Mouse (Mus musculus): Measurements from ENCODE around the gene Pcyt1a. TPM values are rescaled to one million over a fixed set of nuclear protein-coding genes. Genes with fewer than 3 reads are reported as not detected.

Gene Pcyt1a
- 10 to 100 TPM; 73.1 to 78.1 TPM for total RNA-seq (2021)
- long read RNA-seq, experiment 1, full-length matches to known transcripts: 10 of 39 reads
- long read RNA-seq, experiment 1, partial matches to known transcripts: 4 of 39 reads
- long read RNA-seq, experiment 1, other reads (novel, unspliced or antisense): 25 of 39 reads
- long read RNA-seq, experiment 2, full-length matches to known transcripts: 3 of 7 reads
- long read RNA-seq, experiment 2, partial matches to known transcripts: 0 of 7 reads
- long read RNA-seq, experiment 2, other reads (novel, unspliced or antisense): 4 of 7 reads

DNA sequence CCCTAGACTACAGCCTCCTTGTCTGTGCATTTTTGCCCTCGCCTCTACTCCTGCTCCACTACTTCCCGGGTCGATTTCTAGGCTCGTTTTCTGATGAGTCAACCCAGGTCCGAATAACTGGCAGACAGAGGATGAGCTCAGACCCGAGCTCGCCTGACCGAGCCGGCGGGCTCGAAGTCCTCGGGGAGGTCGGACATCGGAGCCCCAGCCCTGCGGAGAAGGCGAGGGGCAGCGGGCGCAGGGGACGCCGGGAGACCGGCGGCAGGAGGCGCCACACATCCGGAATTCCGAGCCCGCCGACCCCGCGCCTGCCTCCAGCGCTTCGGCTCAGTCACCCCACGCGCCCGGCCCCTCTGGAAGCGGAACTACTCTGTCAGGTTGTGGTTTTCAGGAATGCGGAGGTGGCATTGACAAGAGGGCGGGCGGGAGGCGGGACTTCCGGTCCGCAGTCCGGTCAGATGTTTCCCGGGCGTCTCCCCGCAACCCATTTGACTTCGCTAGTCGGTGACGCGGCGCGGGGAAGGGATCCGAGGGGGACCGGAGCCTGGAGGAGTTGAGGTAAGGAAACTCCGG, at the start of gene Pcyt1a:
Gene Pcyt1a (plus strand): TSS at position 448 of the 573 bp plus-strand sequence.
- peak; percentile 93 for DNase-seq

DNA sequence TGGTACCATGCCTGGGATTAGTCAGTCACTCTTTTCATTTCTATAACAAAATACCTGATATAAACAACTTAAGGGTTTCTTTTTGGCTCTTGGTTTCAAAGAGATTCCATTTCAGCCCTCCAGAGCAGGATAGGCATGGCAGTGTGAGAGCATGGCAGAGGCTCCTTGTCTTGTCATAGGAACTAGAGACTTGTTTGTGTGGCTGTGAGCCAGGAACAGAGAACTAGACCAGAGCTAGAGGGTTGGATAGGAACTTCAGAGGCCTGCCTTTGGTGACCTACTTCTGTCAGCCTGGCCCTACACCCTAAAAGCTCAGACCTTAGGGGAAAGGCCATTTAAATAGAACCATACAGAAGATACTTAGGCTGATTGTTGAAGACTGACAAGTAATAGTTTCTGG, 47.8 kb upstream of the Pcyt1a start:
- DNase-seq: no peak

DNA sequence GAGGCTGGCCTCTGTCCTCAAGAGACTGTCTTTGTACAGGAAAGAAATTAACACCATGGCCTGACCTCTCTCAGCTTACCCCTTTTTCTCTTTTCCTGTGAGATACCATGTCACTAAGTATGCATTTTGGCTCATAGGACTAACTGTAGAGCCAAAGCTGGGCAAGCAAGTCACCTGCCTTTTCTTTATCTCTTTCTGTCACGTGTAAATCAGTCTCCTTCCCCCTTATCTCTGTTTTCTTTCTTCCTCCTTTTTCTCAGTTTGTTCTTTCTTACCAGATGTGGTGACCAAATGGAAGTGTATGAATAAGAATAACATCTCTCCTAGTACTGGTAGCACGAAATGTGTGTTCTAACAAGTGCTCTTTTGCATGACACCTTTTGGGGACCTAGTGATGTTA, 45.8 kb upstream of the Pcyt1a start:
- no peak for DNase-seq

DNA sequence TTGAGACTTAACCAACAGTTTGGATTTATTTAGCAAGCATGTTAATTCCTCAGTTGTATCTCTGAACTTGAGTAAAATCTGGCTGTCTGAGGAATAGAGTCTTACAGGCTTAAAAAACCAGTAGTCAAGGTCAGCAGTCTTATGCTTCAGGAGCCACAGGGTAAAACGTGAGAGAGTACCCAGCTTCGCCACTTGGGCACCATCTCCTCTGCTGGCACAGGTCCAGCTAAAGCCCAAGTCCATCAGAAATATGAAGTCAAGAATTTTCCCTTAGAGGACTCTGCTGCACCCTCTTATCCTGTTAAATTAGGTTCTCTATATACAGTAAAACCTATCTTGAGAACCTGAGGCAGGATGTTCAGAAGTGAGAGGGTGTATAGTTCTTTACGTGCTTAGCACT, 43.9 kb upstream of the Pcyt1a start:
- no peak for DNase-seq

DNA sequence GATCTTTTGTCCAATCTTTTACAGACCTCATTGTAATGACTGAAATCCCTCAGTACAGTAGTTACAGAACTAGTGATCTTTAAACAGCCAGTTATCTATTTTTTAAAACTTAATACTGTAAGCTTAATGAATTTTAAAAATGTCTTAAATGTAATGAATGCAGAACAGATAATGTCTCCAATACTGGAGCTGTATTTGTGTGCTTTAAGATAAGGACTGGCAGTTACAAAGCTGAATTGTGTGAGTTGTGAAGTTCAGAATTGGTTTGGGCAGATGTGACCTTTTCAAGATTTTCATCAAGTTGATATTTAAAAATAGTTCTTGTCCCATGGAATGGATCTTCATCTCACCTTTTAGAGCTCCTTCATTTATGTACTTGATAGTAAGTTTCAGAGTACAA, 41.7 kb upstream of the Pcyt1a start:
- DNase-seq: no peak

DNA sequence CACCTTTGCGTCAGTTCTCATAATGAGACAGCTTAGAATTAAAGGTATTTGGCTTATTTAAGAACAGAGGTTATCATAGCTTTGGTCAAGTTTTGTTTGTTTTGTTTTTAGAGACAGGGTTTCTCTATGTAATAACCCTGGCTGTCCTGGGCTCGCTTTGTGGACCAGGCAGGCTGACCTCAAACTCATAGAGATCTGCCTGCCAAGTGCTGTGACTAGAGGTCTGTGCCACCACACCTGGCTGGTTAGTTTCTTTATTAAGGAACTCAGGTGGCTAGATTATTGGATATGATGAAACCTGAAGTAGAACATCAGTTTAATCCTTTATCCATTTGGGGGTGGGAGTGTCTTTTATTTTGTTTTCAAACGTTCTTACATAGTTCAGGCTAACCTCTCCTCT, 40.9 kb upstream of the Pcyt1a start:
- no peak for DNase-seq

DNA sequence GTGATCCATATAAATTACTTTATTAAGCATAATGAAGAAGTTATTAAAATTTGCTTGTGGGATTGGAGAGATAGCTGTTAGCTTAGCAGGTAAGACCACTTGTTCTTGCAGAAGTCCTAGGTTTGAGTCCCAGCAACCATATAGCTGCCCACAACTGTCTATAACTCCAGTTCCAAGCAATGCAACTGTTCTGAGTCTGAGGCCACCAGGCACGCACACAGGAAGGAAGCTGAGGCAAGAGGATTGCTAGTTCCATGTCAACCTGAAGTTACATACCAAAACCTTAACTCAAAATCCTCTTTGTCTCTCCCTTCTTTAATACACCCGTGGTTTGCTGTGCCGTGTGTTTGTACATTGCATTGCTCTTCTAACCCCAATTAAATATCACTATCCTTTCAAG, 39.8 kb upstream of the Pcyt1a start:
- no peak for DNase-seq

DNA sequence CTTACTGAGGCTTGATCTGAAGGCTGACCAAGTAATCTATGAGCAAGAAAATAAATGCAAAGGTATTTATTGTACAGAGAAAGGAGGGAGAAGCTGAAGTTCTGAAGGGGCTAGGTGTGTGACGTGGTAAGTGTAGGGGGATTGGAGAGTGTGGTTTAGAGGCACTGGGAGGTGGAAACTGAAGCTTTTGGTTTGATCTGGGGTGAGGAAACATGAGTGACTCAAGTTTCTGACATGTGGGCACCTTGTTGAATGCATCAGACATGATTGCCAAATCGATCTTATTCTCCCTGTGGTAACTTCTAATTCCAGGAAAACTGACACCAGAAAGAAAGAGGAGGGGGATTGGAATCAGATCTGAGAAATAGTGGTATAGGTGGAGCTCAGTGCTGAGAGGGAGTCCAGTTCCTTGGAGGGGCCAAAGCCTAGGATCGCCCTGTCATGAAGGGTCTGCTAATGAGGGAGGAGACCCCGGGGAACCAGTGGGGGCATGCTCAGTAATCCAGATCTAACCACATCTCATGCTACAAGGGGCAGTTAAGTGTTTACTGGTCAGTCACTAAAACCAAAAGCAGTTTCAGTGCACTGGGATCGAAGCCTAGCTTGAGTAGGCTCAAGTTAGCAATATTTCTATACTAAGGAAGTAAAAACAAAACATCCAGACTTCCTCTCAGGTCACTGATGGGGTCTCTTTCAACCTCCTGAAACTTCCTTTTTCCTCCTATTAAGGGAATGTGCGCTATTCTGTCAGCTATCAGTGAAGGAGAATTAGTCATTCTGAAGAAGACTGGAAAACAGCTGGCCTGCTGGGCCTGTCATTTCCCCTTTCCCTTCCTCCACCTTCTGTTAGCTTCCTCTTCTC, 34.8 kb upstream of the Pcyt1a start:
- no peak for DNase-seq

DNA sequence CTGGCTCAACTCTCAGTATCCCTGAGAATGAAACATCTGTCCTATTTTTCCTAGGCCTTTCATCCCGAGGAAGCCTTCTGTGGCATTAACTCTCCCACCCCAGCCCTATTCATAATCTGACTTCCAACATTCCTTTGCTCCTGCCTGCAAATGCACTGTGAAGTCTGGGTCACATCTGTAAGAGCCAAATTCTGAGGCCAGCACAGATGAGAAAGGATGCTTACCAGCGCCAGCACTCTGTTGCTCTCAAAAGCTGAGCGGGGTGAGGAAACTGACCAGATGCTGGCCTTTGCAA, 34.2 kb upstream of the Pcyt1a start:
- DNase-seq: no peak

DNA sequence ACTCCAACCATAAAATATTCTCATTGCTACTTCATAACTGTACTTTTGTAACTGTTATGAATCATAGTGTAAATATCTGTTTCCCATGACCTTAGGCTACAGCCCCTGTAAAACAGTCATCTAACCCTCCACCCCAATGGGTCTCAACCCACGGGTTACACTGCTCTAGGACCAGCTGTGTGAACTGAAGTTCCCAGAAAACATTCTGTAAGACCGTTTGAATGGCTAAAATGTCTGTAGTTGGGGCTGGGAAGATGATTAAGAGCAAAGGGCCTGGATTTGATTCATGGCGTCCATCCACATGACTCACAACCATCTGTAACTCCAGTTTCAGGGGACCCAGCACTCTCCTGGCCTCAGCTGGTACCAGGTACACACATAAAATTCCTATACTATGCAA, 32.5 kb upstream of the Pcyt1a start:
- DNase-seq: no peak

DNA sequence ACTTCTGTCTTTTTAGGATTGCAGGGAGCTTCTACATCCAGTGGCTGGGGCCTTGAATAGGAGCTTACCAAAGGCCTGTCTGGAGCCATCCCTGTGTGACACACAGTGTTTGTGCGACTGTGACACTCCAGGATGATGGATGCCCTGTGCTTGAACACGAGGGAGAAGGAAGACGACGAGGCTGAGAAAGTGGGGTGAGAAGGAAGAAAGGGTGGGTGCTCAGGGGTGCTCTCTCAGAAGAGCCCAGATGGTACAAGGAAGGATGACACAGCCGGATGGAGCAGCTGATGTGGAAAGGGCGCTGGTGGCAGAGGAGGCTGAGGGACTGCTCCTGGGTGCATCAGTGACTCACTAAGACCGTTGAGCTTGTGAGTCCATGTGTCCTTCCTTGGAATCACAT, 30.5 kb upstream of the Pcyt1a start, which contains the start of gene Tm4sf19:
Gene Tm4sf19 (plus strand): TSS at position 240 of the 400 bp plus-strand sequence.
- peak; percentile 13 for DNase-seq

DNA sequence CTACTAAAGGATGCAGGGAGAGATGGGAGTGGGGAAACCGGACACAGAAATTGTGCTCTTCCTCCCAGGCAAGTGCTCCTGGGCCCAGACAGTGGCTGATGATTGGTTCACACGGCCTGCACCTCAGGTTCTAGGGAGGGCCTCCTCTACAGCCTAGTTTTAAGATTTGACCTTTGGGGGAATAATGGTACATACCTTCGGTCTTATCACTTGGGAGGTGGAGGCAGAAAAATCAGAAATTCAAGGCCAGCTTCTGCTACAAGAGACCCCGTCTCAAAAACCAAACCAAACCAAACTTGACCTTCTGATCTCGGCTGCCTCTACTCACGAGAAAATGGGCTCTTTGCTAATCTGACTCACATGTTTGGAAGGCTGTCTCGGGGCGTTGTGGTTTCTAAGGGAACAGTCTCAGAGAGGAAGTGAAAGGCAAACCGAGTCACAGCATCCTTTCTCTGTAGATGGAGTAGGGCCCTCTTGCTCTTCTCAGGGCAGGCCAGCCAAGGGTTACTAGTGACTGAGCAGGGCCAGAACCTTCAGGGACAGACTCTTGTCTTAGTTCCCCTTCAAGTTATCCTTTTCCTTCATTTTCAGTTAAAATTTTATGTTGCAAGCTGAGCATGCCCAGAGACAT, 29.3 kb upstream of the Pcyt1a start:
- no peak for DNase-seq

DNA sequence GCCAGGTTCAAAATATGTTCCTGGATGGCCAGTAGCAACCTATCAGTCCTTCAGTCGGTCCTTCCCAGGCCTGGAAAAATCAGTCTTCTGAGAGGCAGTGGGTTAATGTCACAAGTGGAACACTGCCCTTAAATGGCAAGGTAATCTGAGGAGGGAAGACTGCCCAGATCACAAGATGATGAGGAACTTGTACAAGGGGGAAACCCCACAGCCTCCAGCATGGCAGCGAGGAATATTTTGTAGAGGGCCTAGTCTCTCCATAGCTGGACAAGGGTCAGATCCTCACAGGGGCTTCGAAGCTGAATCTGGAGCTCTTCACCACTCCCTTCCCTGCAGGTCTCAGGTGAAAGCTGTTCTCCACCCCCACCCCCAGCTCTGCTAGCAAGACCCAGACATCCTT, 27.9 kb upstream of the Pcyt1a start:
- no peak for DNase-seq

DNA sequence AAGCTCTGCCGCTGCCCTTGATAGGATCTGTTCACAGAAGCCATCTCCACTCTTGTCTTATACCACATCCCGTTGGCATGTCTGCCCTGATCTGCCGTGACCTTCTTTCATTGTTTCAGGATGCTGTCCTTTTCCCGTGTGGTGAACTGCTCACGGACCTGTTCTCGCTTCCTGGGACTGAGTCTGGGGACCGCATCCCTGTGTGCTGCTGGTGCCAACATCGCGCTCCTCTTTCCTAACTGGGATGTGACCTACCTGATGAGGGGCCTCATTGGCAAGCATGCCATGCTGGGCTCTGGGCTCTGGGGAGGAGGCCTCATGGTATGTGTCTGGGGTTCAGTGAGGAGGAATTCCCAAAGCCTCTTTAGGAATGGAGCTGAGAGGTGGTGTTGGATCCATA, 25.0 kb upstream of the Pcyt1a start:
- DNase-seq: no peak

DNA sequence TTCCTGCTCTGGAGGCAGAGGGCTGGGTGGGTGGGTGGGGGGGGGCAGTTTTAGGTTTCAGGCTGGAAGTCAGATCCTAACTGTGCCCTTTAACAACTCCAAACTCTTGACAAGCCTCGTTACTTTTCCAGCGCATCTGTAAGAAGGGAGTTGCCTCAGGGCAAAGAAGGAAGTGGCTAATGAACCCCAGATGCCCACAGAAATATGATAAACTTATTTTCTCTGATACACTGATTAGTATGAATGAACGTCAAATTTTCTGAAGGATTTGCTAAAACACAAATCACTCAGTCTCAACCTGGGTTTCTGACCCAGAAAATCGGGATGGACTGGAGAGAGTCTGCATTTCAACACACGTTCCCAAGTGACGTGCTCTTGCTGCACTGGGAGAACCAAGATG, 24.1 kb upstream of the Pcyt1a start:
- no peak for DNase-seq

DNA sequence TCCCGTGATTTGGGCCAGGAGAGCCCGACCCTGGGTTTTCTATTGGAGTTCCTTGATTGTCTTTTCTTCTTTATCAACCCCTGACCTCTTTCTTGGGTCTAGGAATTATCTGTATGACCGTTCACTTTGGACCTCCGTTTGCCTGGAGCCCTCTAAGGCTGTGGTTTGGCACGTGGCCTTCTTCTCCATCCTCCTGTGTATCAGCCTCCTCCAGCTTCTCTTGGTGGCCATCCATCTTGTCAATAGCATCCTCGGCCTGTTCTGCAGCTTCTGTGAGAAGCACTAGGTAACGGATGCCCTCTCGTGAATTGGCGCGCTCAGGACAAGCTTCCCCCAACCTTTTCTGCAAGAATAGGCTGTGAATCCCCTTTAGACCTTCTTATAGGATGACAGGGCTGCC, 23.0 kb upstream of the Pcyt1a start:
- no peak for DNase-seq

DNA sequence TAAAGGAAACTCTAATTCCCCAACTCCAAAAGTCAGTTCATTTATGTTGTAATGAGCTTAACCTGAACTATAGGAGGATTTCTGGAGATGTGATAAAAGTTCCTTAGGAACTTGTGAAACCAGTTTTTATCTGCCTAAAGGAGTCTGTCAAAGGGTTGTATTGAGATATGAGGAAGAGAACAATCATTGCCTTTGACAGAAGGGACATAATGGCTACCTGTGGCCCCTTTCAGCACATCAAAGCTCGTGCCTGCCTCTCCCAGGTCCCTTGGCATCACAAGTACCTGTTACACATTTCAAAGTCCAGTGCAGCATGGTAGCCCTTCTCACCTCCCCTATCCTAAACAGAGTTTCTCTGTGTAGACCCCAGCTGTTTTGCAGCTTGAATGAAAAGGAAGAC, 13.3 kb upstream of the Pcyt1a start:
- DNase-seq: no peak

DNA sequence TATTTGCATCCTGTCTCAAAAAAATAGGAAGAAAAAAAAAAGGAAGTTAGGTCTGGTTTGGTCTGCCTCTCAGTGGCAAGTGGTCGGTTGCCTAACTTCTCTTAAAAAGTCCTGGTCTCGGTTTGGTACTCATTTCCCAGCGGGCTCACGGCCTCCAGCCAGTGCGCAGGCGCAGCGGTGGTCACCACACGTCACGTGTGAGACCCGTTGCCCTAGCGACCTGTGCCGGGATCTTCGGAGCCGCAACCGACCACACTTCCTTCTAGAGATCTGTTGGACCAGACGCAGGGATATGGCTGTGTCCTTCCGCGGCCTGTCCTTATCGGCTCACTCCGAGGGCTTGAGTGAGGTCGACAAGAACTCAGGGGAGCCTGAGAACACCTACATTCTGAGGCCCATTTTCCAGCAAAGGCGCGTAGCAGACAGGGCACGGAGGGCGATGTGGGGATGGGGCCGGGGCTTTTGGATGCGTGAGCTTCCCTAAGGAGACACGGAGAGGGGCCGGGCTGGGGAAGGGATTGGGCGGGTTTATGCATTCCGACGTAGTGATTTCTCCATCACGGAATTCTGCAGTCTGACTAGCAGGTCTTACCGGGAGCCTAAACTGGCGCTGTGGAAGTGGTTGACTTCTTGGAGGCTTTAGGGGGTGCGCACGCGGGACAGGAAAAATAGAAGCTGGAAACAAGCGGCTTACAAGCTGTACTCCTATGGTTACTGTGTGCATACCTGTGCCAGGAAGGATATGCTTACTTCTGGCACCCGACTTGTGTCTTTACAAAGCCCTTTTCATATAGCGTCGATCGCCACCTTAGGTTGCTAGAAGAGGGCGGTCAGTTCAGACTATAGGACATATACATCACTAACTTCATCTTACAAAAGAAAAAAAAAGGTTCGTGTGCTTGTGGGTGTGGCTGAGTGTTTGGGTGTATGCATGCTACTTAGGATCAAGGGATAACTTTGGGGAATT, 10.9 kb upstream of the Pcyt1a start, which contains the start of gene Tctex1d2:
Gene Tctex1d2 (plus strand): TSS at position 186 of the 967 bp plus-strand sequence.
- peak; percentile 96 for DNase-seq

DNA sequence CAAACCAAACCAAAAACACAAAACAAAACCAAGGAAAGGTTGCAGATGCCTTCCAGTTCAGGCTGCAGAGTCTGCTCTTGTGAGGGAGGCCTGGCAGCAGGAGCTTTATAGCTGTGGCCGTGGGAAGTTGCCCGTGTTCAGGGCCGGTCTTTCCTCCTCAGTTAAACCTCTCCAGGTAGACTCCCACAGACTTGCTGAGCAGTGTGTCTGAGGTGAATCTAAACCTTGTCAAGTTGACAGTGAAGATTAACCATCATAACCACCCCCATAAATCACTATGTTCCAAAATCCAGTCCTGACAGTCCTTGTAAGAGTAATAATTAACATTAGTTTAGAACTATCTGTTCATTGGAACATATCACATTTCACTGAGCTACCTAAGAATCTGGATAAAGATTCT, 3.2 kb upstream of the Pcyt1a start:
- DNase-seq: no peak

DNA sequence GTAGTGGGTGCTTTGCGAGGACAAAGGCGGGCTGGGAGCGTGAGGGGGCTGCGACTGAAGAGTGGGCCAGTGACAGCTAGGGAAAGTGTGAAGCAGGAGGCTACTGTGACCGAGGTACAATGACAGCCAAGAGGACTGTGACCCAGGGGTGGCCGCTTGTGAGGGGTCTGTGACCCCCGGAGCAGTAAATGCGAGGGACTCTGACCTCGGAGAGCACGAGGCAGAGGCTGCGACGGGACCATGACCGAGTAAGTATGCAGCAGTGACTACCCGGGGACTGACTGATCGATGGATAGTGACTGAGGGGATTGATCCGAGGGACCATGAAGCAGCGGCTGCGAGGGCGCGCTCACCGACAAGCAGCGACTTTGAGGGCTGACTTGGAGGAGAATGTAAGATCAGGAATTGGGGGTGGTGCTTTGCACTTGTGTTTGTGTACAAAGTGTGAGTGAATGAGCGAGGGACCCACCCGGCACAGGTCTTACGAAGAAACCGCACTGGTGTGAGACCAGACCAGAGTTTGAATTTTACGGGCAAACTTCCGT, 398 bp downstream of the Pcyt1a start:
- peak; percentile 54 for DNase-seq

DNA sequence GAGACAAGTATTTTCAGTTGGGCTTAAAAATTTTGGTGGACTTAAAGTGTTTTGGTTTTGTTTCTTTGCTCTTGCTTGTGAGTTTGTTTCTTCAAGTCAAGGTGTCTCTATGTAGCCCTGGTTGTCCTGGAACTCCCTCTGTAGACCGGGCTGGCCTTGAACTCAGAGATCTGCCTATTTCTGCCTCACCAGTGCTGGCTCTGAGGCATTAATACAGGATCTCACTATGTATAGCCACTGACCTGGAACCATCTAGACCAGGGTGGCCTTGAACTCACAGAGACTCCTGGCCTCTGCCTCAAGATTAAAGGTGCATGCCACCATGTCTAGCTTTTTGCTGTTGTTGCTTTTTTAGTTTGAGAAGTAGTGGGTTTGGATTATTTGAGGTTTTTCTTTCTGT, 1.2 kb downstream of the Pcyt1a start:
- no peak for DNase-seq

DNA sequence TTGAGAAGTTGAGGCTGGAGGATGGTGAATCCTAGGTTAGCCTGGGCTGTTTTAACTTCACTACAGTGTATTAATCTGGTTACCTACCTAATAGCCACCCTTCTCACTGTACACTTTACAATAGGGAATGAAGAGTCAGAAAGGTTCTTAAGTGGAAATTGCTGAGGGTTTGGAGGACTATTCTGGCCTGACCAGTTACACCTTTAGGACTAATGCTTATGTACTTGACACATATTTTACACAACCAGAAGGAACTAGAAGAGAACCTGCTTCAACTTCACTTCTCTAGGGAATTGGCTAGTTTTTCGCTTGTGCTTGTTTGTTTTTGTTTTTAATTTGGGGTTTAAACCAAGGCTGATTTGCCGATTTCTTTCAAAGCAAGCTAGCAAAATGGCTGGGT, 2.4 kb downstream of the Pcyt1a start:
- DNase-seq: no peak
